Mouse (Mus musculus): ENCODE results near the gene Cdkn3.
"Not testable (repeated sequence)": the region's sequence is repeated elsewhere in the genome, so short reads cannot be mapped to it uniquely, and the experiment has no call there.

The Cdkn3 gene

GRCm38 (mm10) chr14:46760355-46761029, at the start of gene Cdkn3:
Cdkn3 (plus strand) TSS chr14:46760541.
- DNase-seq (ENCODE audit: extremely low read depth, low read depth): peak; percentile 93

- no peak for DNase-seq (ENCODE audit: extremely low read depth, low read depth)
These were observed 41.8 kb upstream of the Cdkn3 start for GRCm38 (mm10) chr14:46718483-46718922.

DNA sequence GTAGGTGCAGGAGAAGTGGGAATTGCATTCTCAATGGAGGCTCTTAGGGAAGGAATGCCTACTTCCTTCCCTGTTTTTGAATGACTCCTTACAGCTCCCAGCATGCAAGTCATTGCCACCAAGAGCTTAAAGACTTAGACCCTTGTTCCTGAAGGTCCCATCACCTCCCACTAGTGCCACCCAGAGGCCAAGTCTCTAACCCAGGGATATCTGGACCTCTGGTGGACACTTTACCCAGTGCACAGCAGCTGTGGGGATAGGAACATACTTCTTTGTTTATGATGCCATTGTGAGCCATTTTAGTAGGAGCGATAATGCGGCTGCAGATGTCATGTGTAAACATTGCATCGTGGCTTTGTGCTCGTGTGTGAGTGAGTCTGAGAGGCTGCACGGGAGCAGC, 38.3 kb upstream of the Cdkn3 start:
- no peak for DNase-seq (ENCODE audit: extremely low read depth, low read depth)

DNA sequence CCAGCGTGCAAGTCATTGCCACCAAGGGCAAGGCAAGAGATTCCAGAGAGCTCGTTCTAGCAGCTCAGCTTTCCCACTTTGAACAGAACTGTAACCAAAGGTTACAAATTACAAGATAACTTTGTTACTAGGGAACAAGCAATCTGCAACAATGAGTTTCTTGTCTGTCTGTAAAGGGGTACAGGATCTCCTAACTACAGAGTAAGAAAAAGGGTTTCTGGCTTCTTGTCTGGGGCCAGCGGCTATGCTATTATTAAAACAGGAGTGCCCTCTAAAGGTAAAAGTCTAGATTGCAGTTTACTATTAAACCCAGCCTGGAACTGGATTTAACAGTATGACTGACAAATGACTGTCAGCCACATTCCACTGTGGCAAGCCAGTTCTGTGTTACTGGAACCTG, 36.5 kb upstream of the Cdkn3 start:
- peak; percentile 18 for DNase-seq (ENCODE audit: extremely low read depth, low read depth)

- no peak for DNase-seq (ENCODE audit: extremely low read depth, low read depth)
These were observed 35.4 kb upstream of the Cdkn3 start for GRCm38 (mm10) chr14:46724941-46725340.

DNA sequence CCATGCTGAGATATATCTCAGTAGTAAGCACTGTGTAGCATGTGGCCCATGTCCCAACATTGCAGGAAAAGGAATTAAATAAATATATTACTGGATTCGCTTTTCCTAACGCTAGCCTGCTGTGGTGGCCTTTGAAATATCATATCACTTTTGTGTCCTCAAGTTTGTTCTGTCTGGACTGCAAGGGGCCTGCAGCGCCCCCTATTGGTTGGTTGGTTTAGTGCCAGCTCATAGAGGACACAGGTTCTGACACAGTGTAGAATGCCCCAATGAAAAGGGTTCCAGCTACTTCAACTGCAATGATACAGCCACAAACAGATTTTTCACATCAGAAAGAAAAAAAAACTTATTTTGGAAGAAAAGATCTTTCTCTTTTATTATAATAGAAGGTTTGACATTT, 34.6 kb upstream of the Cdkn3 start:
- DNase-seq (ENCODE audit: extremely low read depth, low read depth): peak; percentile 26

GRCm38 (mm10) chr14:46734262-46734661, 26.1 kb upstream of the Cdkn3 start:
- DNase-seq (ENCODE audit: extremely low read depth, low read depth): no peak

GRCm38 (mm10) chr14:46734761-46735455, 25.4 kb upstream of the Cdkn3 start:
- DNase-seq (ENCODE audit: extremely low read depth, low read depth): no peak

DNA sequence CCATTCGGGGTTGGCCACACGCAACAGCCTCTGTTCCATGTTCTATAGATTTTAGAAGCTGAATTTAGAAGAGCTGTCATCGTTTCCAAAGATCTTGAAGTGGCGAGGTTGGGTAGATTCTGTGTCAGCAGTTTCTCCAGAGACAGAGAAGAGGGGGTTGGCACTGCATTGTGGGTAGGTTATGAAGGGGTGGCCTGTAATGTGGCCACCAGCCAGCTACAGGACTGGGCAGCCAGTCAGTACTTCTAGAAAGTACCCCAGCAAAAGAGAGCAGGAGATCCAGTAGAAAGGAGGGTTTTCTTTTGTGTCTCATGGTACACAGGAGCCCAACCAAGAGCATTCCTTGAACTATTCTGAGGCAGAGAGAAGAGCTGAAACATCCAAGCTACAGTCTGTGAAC, 24.0 kb upstream of the Cdkn3 start:
- no peak for DNase-seq (ENCODE audit: extremely low read depth, low read depth)

DNA sequence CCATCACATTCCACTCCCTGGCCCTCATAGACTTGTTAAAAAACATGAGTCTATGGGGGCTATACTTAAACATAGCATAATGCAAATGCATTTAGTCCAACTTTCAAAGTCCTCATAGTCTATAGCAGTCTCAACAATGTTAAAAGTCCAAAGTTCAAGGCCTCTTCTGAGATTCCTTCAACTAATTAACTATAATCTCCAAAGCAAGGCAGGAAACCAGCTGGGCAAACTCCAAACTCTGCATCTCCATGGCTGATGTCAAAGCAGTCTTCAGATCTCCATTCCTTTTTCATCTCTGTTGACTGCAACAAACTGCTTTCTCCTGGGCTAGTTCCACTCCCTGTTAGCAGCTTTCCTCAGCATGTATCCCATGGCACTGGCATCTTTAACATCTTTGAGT, 23.0 kb upstream of the Cdkn3 start:
- not testable (repeated sequence) for DNase-seq (ENCODE audit: extremely low read depth, low read depth)

GRCm38 (mm10) chr14:46742674-46743073, 17.7 kb upstream of the Cdkn3 start:
- DNase-seq (ENCODE audit: extremely low read depth, low read depth): peak; percentile 21

DNA sequence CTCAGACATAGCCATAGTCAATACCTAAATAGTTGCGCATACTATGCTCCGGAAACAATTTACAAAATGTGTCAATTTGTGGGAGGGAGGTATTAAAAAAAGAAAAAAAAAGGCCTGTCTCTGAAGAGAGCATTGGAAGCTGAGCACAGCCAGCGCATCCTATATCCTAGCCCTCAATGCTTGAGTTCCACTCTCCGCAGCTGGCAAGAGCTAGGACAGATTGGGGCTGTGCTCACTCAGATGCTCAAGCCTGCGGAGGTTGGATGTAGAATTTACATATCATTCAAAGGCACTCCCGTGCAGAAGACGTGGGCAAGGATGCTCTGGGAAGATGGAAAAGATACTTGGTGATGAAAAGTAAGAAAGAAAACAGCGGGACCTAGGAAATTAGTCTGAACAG, 14.9 kb upstream of the Cdkn3 start:
- DNase-seq (ENCODE audit: extremely low read depth, low read depth): no peak

- DNase-seq (ENCODE audit: extremely low read depth, low read depth): not testable (repeated sequence)
These were observed 6.0 kb upstream of the Cdkn3 start for GRCm38 (mm10) chr14:46754371-46754770.

GRCm38 (mm10) chr14:46755851-46756250, 4.5 kb upstream of the Cdkn3 start:
- no peak for DNase-seq (ENCODE audit: extremely low read depth, low read depth)

DNA sequence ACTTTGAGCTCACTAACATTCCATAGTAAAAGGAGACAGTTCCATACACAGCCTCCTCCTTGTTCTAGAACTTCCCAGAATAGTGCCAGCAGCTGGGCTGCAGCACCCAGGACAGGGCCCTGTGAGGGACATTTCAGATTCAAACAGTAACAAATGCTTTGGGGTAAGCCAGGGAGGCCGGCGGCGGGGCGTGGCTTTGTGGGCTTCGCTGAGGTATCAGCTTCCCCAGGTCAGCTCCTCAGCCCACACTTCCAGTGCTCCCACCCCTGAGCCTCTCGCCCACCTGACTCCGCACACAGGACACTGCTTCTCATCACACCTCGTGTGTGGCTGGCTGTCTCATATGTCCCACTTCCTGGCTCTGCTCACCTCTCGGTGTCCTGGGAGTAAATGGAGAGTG, 2.6 kb upstream of the Cdkn3 start:
- no peak for DNase-seq (ENCODE audit: extremely low read depth, low read depth)

- no peak for DNase-seq (ENCODE audit: extremely low read depth, low read depth)
These were observed 379 bp upstream of the Cdkn3 start for GRCm38 (mm10) chr14:46759970-46760354.

DNA sequence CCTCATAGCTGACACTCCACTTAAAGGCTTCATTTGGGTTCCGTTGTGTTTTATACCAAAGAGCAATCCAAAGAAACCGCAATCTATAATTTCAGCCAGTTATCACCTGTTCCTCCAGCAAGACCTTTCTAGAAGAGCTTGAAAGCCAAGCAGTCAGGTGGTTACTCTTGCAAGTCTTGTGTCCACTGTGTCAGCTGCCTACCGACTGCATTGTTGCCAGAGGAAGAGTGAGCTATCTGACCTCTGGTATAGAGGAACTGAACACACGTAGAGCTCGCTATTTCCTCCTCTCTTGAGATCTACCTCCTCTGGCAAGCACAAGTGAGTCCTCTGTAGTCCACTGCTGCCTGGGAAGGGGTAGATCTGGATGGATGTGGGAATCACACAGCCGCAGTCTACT, 845 bp downstream of the Cdkn3 start:
- DNase-seq (ENCODE audit: extremely low read depth, low read depth): peak; percentile 10

DNA sequence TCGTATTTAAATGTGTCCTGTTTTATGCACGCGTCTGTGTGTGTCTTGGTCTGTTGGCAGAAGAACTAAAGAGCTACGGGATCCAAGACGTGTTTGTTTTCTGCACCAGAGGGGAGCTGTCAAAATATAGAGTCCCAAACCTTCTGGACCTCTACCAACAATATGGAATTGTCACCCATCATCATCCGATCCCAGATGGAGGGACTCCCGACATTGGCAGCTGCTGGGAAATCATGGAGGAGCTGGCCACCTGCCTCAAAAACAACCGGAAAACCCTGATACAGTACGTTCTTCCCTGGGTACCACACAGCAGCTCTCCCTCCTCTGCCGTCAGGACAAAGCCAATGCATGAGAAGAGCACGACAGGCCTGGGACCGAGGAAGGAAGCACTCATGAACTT, 6.8 kb downstream of the Cdkn3 start:
- DNase-seq (ENCODE audit: extremely low read depth, low read depth): no peak

GRCm38 (mm10) chr14:46770036-46770435, 9.7 kb downstream of the Cdkn3 start:
- DNase-seq (ENCODE audit: extremely low read depth, low read depth): no peak

DNA sequence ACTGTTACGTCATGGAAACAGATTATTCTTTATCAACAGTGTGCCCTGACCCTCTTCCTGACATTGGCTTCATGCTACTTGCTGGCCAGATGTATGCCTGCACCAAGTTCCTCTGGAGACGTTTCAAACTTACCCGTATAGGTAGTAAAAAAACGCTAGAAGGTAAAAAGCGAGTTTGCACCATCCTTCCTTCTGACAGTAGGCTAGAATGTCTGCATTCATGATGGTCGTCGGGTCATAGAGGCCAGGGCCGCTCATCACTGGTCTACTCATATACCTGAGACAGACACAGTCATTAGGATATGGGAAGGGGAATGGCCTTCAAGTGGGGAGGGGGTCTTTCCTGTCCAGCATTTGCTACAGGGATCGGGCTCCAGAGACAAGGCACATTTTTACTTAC, 18.4 kb downstream of the Cdkn3 start:
- DNase-seq (ENCODE audit: extremely low read depth, low read depth): no peak

- no peak for DNase-seq (ENCODE audit: extremely low read depth, low read depth)
These were observed 18.9 kb downstream of the Cdkn3 start for GRCm38 (mm10) chr14:46779217-46779616.

GRCm38 (mm10) chr14:46781086-46781485, 20.7 kb downstream of the Cdkn3 start:
- DNase-seq (ENCODE audit: extremely low read depth, low read depth): no peak

DNA sequence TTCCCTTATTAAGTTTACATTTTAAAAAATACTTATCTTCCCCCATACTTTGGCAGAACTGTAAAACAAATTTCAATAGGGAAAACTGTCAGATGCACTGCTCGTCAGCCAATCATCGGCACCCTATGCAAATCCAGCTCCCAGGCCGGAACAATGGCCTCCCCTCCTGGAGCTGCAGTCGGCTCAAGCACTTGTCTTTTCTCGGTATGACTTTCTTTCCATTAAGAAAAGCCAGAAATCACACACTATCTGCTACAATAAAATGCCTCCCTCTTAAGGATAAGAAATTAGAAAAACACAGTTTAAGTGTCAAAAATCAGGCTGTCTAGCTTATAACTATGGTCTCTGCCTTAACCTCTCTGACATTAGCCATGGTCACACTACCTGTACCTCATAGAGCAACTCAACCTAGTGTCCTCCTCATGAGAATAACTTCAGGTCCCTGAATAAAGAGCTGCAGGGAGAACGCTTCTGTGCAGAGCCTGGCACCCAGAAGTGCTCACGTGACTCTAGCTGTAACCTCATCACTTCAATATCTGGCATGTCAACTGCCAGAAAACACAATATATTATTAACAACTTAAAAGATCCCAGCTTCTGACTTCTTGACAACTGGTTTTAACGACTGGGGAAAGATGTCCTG, 22.0 kb downstream of the Cdkn3 start:
- no peak for DNase-seq (ENCODE audit: extremely low read depth, low read depth)
